Mouse (Mus musculus) urinary bladder, postnatal 25 days (tissue): ENCODE data around the gene Lhfp.
"Not testable (repeated sequence)": the region's sequence is repeated elsewhere in the genome, so short reads cannot be mapped to it uniquely, and the experiment has no call there.

ENCODE experiments used
- DNase-seq: peaks from one replicate; pipeline ENCODE4 v3.0.0; 2022; ENCODE audit warnings: low spot score

Lhfp gene

GRCm38 (mm10) chr3:53100210-53100609, 58.9 kb downstream of the Lhfp start:
- no peak for DNase-seq

GRCm38 (mm10) chr3:53100803-53101202, 59.5 kb downstream of the Lhfp start:
- DNase-seq = no peak

- no peak for DNase-seq
Measured at GRCm38 (mm10) chr3:53101711-53102110, 60.4 kb downstream of the Lhfp start.

- no peak for DNase-seq
Measured at GRCm38 (mm10) chr3:53102131-53102756, 60.9 kb downstream of the Lhfp start.

- no peak for DNase-seq
Measured at GRCm38 (mm10) chr3:53102757-53103153, 61.4 kb downstream of the Lhfp start.

- no peak for DNase-seq
Measured at GRCm38 (mm10) chr3:53108594-53109373, 67.5 kb downstream of the Lhfp start.

GRCm38 (mm10) chr3:53109879-53110278, 68.6 kb downstream of the Lhfp start:
- no peak for DNase-seq

GRCm38 (mm10) chr3:53112048-53112447, 70.7 kb downstream of the Lhfp start:
- DNase-seq = no peak

- not testable (repeated sequence) for DNase-seq
Measured at GRCm38 (mm10) chr3:53118755-53119154, 77.4 kb downstream of the Lhfp start.

- DNase-seq = no peak
Measured at GRCm38 (mm10) chr3:53119978-53120377, 78.7 kb downstream of the Lhfp start.

GRCm38 (mm10) chr3:53125495-53125894, 84.2 kb downstream of the Lhfp start:
- no peak for DNase-seq

GRCm38 (mm10) chr3:53138785-53139184, 97.5 kb downstream of the Lhfp start:
- DNase-seq = no peak

- DNase-seq = no peak
Measured at GRCm38 (mm10) chr3:53139205-53139604, 97.9 kb downstream of the Lhfp start.

- DNase-seq = no peak
Measured at GRCm38 (mm10) chr3:53139642-53140041, 98.3 kb downstream of the Lhfp start.

- no peak for DNase-seq
Measured at GRCm38 (mm10) chr3:53142528-53142927, 101.2 kb downstream of the Lhfp start.

GRCm38 (mm10) chr3:53145526-53145925, 104.2 kb downstream of the Lhfp start:
- no peak for DNase-seq

- no peak for DNase-seq
Measured at GRCm38 (mm10) chr3:53145946-53146345, 104.6 kb downstream of the Lhfp start.

GRCm38 (mm10) chr3:53147001-53147400, 105.7 kb downstream of the Lhfp start:
- DNase-seq = no peak

- no peak for DNase-seq
Measured at GRCm38 (mm10) chr3:53148751-53149150, 107.4 kb downstream of the Lhfp start.

GRCm38 (mm10) chr3:53149625-53150320, 108.4 kb downstream of the Lhfp start:
- no peak for DNase-seq

GRCm38 (mm10) chr3:53151081-53151480, 109.8 kb downstream of the Lhfp start:
- DNase-seq = no peak

GRCm38 (mm10) chr3:53151607-53152006, 110.3 kb downstream of the Lhfp start:
- no peak for DNase-seq

- no peak for DNase-seq
Measured at GRCm38 (mm10) chr3:53161963-53162362, 120.6 kb downstream of the Lhfp start.
